Mouse (Mus musculus) embryonic facial prominence, embryonic 14.5 days (tissue): ENCODE results near the gene Gm17019. TPM values are rescaled to one million over a fixed set of nuclear protein-coding genes. Genes with fewer than 3 reads are reported as not detected.
"Not testable (repeated sequence)": the region's sequence is repeated elsewhere in the genome, so short reads cannot be mapped to it uniquely, and the experiment has no call there.

Experiments
- ATAC-seq: fragments of 200-750 bp; cut with Nextera tagmentation; 2 replicates; pipeline ENCODE4 v1.8.0; 2017; ENCODE audit warnings: low read depth, moderate number of reproducible peaks, moderate TSS enrichment
- DNase-seq: peaks from one replicate; pipeline ENCODE4 v3.0.0-alpha.2; 2015; ENCODE audit warnings: low spot score
- H3K27ac ChIP-seq: fragments of 300-500 bp; sonication (generic); replicated peaks from 2 replicates; pipeline ENCODE4 v1.5.1; 2014; ENCODE audit warnings: low read depth, mild to moderate bottlenecking, low read length, moderate library complexity
- H3K27me3 ChIP-seq: fragments of 300-500 bp; sonication (generic); replicated peaks from 2 replicates; pipeline ENCODE4 v1.6.1; 2014; ENCODE audit warnings: low read length; ENCODE audit not compliant: control insufficient read depth, insufficient read depth
- H3K36me3 ChIP-seq: fragments of 300-500 bp; sonication (generic); 2 replicates; pipeline ENCODE4 v1.6.1; 2014; ENCODE audit warnings: low read length, mixed read lengths; ENCODE audit not compliant: control insufficient read depth, insufficient read depth
- H3K4me1 ChIP-seq: fragments of 300-500 bp; sonication (generic); 2 replicates; pipeline ENCODE4 v1.6.1; 2014; ENCODE audit warnings: antibody characterized with exemption, low read length; ENCODE audit not compliant: control insufficient read depth, insufficient read depth
- H3K4me2 ChIP-seq: fragments of 300-500 bp; sonication (generic); 2 replicates; pipeline ENCODE4 v1.6.1; 2014; ENCODE audit warnings: low read depth, mild to moderate bottlenecking, low read length, moderate library complexity, mixed read lengths
- H3K4me3 ChIP-seq: fragments of 300-500 bp; sonication (generic); 2 replicates; pipeline ENCODE4 v1.5.1; 2014; ENCODE audit warnings: low read depth, mild to moderate bottlenecking, low read length
- H3K9ac ChIP-seq: fragments of 300-500 bp; sonication (generic); 2 replicates; pipeline ENCODE4 v1.6.1; 2014; ENCODE audit warnings: low read depth, mild to moderate bottlenecking, low read length, moderate library complexity, mixed read lengths
- H3K9me3 ChIP-seq: fragments of 300-500 bp; sonication (generic); 2 replicates; pipeline ENCODE4 v1.6.1; 2016; ENCODE audit warnings: low read length; ENCODE audit not compliant: control insufficient read depth
- WGBS: fragments of 180-500 bp; shearing (Covaris S2); extraction: QIAGEN DNeasy Blood & Tissue Kit; methylation state at CpG from one replicate; pipeline ENCODE4 v1.1.7; 2014; 5-methylcytosine and 5-hydroxymethylcytosine counted together
- polyA plus RNA-seq: library from polyadenylated mRNA; unstranded; fragments of >200 nt; fragmentation: Nextera tagmentation; extraction: Ambion mirVana; gene quantifications from 2 replicates; pipeline ENCODE4 v1.2.1, GENCODE M21; 2014

Gene Gm17019
- not detected in 2 replicates for polyA plus RNA-seq

DNA sequence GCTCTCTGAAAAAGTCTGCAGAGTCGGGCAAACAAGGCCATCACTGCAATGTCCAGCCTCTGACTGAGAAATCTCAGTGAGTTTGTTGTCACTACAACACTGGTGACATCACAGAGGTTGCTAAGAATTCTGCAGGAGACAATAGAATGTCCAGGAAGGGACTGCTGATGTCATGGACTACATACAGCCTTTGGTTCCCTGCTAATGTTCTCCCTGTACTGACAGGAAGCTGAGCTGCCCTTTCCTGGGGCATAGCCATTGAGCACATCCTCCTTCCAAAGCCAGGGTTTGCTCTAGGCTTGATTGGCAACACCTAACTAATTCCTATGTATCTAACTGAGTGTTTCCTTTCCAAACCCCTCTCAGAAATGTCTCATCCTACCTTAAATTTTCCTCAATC, at the start of gene Gm17019:
TSS of gene Gm17019 (minus strand) at position 101 of the 400 bp plus-strand sequence.
- H3K36me3 ChIP-seq, H3K4me3 ChIP-seq, ATAC-seq, DNase-seq, H3K27ac ChIP-seq, H3K4me2 ChIP-seq, H3K27me3 ChIP-seq, H3K9ac ChIP-seq, H3K4me1 ChIP-seq: not testable (repeated sequence)
- 31% methylated on average over 1 of the region's 1 CpGs for WGBS
- H3K9me3 ChIP-seq = peaks cover 12% of the 10 kb centered on the region

DNA sequence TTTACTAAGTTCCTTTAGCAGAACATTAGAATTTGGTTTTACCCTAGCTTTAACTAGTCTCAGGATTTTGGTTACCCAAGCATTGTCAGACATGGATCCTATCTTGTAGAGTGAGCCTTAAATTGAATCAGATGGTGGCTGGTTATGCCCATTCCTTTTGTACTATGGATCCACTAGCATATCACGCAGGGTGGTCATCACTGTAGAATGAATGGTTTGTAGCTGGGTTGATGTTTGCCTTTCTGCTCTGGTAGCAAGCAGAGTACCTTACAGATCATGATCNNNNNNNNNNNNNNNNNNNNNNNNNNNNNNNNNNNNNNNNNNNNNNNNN, 29.6 kb upstream of the Gm17019 start:
- not testable (repeated sequence) for DNase-seq

DNA sequence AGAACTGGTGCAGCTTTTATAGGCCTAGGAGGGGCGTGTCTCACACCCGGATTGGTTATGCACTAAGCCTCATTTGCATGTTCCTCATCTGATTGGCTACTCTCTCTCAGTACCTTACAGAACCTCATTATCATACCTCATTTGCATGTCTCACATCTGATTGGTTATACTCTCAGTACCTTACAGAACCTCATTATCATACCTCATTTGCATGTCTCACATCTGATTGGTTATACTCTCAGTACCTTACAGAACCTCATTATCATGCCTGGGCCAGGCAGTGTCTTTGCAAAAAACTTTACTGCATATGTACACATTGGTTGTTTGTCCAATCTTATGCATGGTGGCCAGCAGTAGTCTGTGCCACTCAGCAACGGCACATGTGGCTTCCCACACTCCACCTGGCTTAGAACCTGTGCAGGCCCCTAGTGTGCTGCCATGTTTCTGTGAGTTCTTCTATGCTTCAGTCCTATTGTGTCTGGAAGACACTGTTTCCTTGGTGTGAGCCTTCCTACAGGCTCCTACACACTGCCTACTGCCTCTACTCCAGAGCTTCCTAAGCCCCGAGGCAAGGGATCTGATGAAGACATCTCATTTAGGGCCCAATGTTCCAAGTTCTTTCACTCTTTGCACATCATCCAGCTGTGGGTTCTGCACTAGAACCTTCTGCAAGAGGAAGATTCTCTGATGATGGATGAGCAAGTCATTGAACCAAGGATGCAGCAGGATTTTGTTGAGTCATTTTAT, 29.0 kb upstream of the Gm17019 start:
- not testable (repeated sequence) for ATAC-seq, H3K4me3 ChIP-seq, H3K4me2 ChIP-seq, H3K9ac ChIP-seq, H3K27ac ChIP-seq, H3K36me3 ChIP-seq, H3K4me1 ChIP-seq, DNase-seq, H3K27me3 ChIP-seq
- WGBS = 83% methylated on average over 4 of the region's 4 CpGs
- H3K9me3 ChIP-seq = peaks cover 16% of the 10 kb centered on the region

More for the DNA sequence above, 29.6 kb upstream of the Gm17019 start:
- WGBS = 80% methylated on average over 1 of the region's 1 CpGs
- ATAC-seq, H3K4me2 ChIP-seq, H3K4me3 ChIP-seq, H3K9ac ChIP-seq, H3K27ac ChIP-seq, H3K4me1 ChIP-seq, H3K27me3 ChIP-seq, H3K36me3 ChIP-seq: not testable (repeated sequence)
- H3K9me3 ChIP-seq = peaks cover 16% of the 10 kb centered on the region

DNA sequence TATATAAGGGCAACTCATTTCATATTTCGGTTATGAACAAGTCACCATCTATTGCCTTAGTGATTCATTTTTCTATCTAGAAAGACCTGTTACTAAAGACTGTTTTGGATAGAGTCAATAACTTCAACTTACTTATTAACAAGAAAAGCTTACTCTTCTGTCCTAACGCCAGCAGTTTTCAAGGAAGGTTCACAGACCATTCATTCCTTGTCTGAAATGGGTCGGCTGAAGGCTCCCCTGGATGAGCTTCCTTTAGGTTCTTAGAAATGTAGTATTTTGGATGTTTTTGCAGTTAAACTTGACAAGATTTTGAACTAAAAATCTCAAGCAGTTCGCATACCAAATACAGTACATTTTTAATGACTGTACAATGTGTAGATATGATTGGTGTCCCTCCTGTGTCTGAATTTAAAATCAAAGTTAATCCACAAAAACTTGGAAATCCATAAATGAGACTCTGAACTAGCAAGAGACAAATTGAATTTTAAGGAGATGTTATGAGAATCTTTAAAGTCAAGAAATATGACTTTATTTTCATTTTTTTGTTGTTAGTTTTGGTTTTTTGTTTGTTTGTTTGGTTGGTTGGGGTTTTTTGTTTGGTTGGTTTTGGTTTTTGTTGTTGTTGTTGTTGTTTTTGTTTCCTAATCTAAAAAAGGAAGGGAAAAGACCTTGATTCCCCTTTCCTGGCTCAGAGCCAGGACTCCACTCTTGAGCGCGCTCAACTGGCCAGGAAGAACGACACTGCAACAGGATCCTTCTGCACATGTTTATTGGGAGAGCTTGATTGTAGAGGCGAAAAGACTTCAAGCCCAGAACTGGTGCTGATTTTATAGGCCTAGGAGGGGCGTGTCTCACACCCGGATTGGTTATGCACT, 21.6 kb upstream of the Gm17019 start:
- peaks cover 26% of the 10 kb centered on the region for H3K9me3 ChIP-seq
- ATAC-seq, H3K9ac ChIP-seq, H3K36me3 ChIP-seq, DNase-seq, H3K27ac ChIP-seq, H3K27me3 ChIP-seq, H3K4me3 ChIP-seq, H3K4me2 ChIP-seq, H3K4me1 ChIP-seq: not testable (repeated sequence)
- WGBS = 76% methylated on average over 10 of the region's 10 CpGs

DNA sequence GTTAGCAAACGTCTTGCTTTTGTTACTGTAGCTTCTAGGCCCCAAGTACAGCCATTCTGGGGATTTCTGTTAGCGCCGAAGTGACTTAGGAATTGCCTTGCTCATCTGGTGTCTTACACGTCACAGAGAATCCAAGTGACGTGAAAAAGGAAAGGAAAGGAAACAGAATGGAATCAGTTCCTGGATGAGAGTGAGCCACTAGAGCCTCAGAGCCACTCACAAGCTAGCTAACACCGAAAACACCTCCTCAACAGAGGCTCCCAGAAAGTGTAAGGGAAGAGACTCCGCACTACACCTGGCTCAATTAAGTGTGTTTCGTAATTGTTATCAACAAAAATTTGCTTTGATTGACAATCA, 20.8 kb upstream of the Gm17019 start:
- DNase-seq, H3K27me3 ChIP-seq, H3K4me1 ChIP-seq, H3K4me3 ChIP-seq, H3K36me3 ChIP-seq, H3K4me2 ChIP-seq, H3K27ac ChIP-seq, H3K9ac ChIP-seq: not testable (repeated sequence)
- H3K9me3 ChIP-seq = peaks cover 26% of the 10 kb centered on the region
- ATAC-seq = 0 out of 2 replicates have a peak, but pooled peaks have one; percentile 15
- 83% methylated on average over 7 of the region's 8 CpGs for WGBS

DNA sequence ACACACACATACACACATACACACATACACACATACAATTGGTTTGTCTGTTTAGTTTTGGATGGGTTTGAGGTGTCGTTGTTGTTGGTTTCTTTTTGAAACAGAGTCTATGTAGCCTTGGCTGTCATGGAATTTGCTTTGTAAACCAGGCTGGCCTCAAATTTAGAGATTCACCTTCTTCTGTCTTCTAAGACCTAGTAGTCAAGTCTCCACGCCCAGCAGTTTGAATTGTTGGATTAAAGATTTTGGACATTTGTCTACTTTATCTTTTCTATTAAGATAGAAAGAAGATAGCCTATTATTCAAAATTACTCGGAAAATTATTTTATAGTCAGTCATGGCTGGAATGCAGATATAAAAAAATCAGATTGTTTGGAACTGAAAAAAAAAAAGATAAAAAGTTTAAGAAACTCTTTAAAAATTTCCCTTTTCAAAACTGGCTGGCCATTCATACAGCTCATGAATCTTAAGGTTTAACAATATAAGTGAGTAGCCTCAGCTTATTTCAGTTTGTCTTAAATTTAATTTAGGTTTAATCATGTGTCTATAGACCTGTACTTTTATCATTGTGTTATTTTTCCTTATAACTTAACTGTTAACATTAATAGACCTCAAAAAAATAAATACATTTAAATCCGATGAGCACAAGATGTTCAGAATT, 20.3 kb upstream of the Gm17019 start:
- H3K27me3 ChIP-seq, H3K4me2 ChIP-seq, H3K4me3 ChIP-seq, H3K27ac ChIP-seq, H3K9ac ChIP-seq, DNase-seq, H3K4me1 ChIP-seq, H3K36me3 ChIP-seq: not testable (repeated sequence)
- 0 out of 2 replicates have a peak, but pooled peaks have one; percentile 47 for ATAC-seq
- WGBS = 78% methylated on average over 4 of the region's 4 CpGs
- peaks cover 26% of the 10 kb centered on the region for H3K9me3 ChIP-seq

DNA sequence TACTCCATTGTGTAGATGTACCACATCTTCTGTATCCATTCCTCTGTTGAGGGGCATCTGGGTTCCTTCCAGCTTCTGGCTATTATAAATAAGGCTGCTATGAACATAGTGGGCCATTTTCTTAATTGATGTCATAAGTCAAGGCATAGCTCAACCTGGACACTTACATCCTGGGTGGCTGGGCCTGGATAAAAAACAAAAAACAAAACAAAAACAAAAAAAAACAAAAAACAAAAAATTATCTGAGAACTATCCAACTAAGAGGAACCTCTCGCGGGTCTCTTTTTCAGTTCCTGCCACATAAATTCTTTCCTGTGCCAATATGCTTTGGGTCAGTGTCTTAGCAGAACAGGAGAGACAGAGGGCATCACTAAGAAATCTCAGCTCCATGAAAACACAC, 18.0 kb upstream of the Gm17019 start:
- DNase-seq, H3K4me3 ChIP-seq, H3K36me3 ChIP-seq, H3K4me1 ChIP-seq, H3K27ac ChIP-seq, H3K4me2 ChIP-seq, H3K27me3 ChIP-seq, ATAC-seq, H3K9ac ChIP-seq: not testable (repeated sequence)
- WGBS = 77% methylated on average over 2 of the region's 2 CpGs
- H3K9me3 ChIP-seq = peaks cover 26% of the 10 kb centered on the region

DNA sequence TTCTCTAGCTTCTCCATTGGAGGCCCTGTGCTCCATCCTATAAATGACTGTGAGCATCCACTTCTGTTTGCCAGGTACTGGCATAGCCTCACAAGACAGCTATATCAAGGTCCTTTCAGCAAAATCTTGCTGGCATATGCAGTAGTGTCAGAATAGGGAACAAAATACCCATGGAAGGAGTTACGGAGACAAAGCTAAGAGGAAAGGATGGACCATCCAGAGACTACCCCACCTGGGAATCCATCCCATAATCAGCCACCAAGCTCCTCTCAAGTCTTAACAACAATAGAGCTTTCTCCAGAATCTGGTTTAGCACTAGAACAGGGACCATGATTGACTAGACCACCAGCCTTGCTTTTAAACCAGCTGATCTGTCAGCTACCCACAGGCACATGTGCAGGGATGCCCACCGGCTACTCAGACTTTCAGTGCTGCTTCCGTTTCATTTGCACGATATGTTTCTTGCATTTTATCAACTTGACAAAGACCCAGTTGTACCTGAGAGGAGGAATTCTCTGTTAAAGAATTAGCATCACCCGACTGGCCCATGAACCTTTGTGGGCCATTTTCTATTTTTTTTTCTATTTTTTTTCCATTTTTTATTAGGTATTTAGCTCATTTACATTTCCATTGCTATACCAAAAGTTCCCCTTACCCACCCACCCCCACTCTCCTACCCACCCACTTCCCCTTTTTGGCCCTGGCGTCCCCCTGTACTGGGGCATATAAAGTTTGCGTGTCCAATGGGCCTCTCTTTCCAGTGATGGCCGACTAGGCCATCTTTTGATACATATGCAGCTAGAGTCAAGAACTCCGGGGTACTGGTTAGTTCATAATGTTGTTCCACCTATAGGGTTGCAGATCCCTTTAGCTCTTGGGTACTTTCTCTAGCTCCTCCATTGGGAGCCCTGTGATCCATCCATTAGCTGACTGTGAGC, 12.3 kb upstream of the Gm17019 start:
- H3K4me2 ChIP-seq, H3K4me1 ChIP-seq, H3K4me3 ChIP-seq, H3K9me3 ChIP-seq, H3K36me3 ChIP-seq, H3K27ac ChIP-seq, DNase-seq, H3K9ac ChIP-seq, H3K27me3 ChIP-seq: not testable (repeated sequence)
- WGBS = 90% methylated on average over 5 of the region's 9 CpGs
- peak; percentile 26; the same call in 1 of the 2 replicates for ATAC-seq
